Mouse (Mus musculus): ENCODE measurements around the gene Pank2. TPM values are rescaled to one million over a fixed set of nuclear protein-coding genes. Genes with fewer than 3 reads are reported as not detected.

Pank2 gene
- polyA plus RNA-seq (2014; fragmentation: Nextera tagmentation; extraction: Ambion mirVana), result 26.4 and 34.9 TPM in 2 replicates

GRCm38 (mm10) chr2:131262213-131262672 lies at the start of gene Pank2:
Pank2 (plus strand) TSS chr2:131262495.
- Histone ChIP-seq H3K4me3 (replicated peaks; ENCODE audit: low read depth, low read length) (peak within 1 kb of the TSS; percentile 88), H3K27ac (replicated peaks; ENCODE audit: low read depth, low read length) (peak within 1 kb of the TSS; percentile 98), H3K4me1 (ENCODE audit: control insufficient read depth, insufficient read depth, low read length) (peaks cover 23% of the 10 kb centered on the region), H3K36me3 (ENCODE audit: control insufficient read depth, insufficient read depth, low read length) (no peaks in the 10 kb centered on the region), H3K27me3 (ENCODE audit: control insufficient read depth, insufficient read depth, low read length) (no peaks in the 10 kb centered on the region), H3K9ac (replicated peaks; ENCODE audit: low read length) (peak within 1 kb of the TSS; percentile 94), H3K4me2 (ENCODE audit: low read length) (peak within 1 kb of the TSS; percentile 83), H3K9me3 (ENCODE audit: control insufficient read depth, low read length) (no peaks in the 10 kb centered on the region)
- peak; percentile 100 for ATAC-seq (ENCODE audit: low FRiP score, low TSS enrichment)
- peak; percentile 99 for DNase-seq
- WGBS, result under 1% methylated on average over 44 of the region's 49 CpGs

GRCm38 (mm10) chr2:131213773-131214172 lies 48.5 kb upstream of the Pank2 start:
- H3K9ac ChIP-seq (replicated peaks; ENCODE audit: low read length), result 0 out of 2 replicates have a peak overlapping the region, but pooled peaks have one; percentile 12
- no peak for ATAC-seq (ENCODE audit: low FRiP score, low TSS enrichment)
- H3K9me3 ChIP-seq (ENCODE audit: control insufficient read depth, low read length), result no peaks in the 10 kb centered on the region
- H3K27ac ChIP-seq (replicated peaks; ENCODE audit: low read depth, low read length), result no peak overlapping the region
- 0 out of 2 replicates have a peak, but pooled peaks cover 17% of the 10 kb centered on the region for H3K36me3 ChIP-seq (ENCODE audit: control insufficient read depth, insufficient read depth, low read length)
- WGBS, result 86% methylated on average over 7 of the region's 7 CpGs
- peaks cover 7% of the 10 kb centered on the region for H3K4me1 ChIP-seq (ENCODE audit: control insufficient read depth, insufficient read depth, low read length)
- no peak overlapping the region for H3K4me2 ChIP-seq (ENCODE audit: low read length)
- no peak overlapping the region for H3K4me3 ChIP-seq (replicated peaks; ENCODE audit: low read depth, low read length)
- no peaks in the 10 kb centered on the region for H3K27me3 ChIP-seq (ENCODE audit: control insufficient read depth, insufficient read depth, low read length)
- DNase-seq, result no peak

GRCm38 (mm10) chr2:131215941-131216858 lies 46.1 kb upstream of the Pank2 start:
- H3K9me3 ChIP-seq (ENCODE audit: control insufficient read depth, low read length), result no peaks in the 10 kb centered on the region
- H3K4me2 ChIP-seq (ENCODE audit: low read length), result no peak overlapping the region
- H3K27me3 ChIP-seq (ENCODE audit: control insufficient read depth, insufficient read depth, low read length), result no peaks in the 10 kb centered on the region
- H3K36me3 ChIP-seq (ENCODE audit: control insufficient read depth, insufficient read depth, low read length), result 0 out of 2 replicates have a peak, but pooled peaks cover 17% of the 10 kb centered on the region
- H3K4me3 ChIP-seq (replicated peaks; ENCODE audit: low read depth, low read length), result no peak overlapping the region
- no peak overlapping the region for H3K27ac ChIP-seq (replicated peaks; ENCODE audit: low read depth, low read length)
- 88% methylated on average over 7 of the region's 7 CpGs for WGBS
- H3K4me1 ChIP-seq (ENCODE audit: control insufficient read depth, insufficient read depth, low read length), result peaks cover 2% of the 10 kb centered on the region
- ATAC-seq (ENCODE audit: low FRiP score, low TSS enrichment) (no peak), DNase-seq (no peak)
- H3K9ac ChIP-seq (replicated peaks; ENCODE audit: low read length), result no peak overlapping the region

GRCm38 (mm10) chr2:131220030-131220429 lies 42.3 kb upstream of the Pank2 start:
- WGBS, result 85% methylated on average over 4 of the region's 4 CpGs
- ATAC-seq (ENCODE audit: low FRiP score, low TSS enrichment), result no peak
- Histone ChIP-seq H3K27ac (replicated peaks; ENCODE audit: low read depth, low read length) (no peak overlapping the region), H3K9ac (replicated peaks; ENCODE audit: low read length) (no peak overlapping the region), H3K4me1 (ENCODE audit: control insufficient read depth, insufficient read depth, low read length) (no peaks in the 10 kb centered on the region), H3K4me2 (ENCODE audit: low read length) (no peak overlapping the region), H3K36me3 (ENCODE audit: control insufficient read depth, insufficient read depth, low read length) (no peaks in the 10 kb centered on the region), H3K27me3 (ENCODE audit: control insufficient read depth, insufficient read depth, low read length) (no peaks in the 10 kb centered on the region), H3K9me3 (ENCODE audit: control insufficient read depth, low read length) (no peaks in the 10 kb centered on the region), H3K4me3 (replicated peaks; ENCODE audit: low read depth, low read length) (no peak overlapping the region)
- no peak for DNase-seq

- Histone ChIP-seq H3K4me3 (replicated peaks; ENCODE audit: low read depth, low read length) (no peak overlapping the region), H3K36me3 (ENCODE audit: control insufficient read depth, insufficient read depth, low read length) (no peaks in the 10 kb centered on the region), H3K27ac (replicated peaks; ENCODE audit: low read depth, low read length) (no peak overlapping the region), H3K4me1 (ENCODE audit: control insufficient read depth, insufficient read depth, low read length) (no peaks in the 10 kb centered on the region), H3K9me3 (ENCODE audit: control insufficient read depth, low read length) (no peaks in the 10 kb centered on the region), H3K9ac (replicated peaks; ENCODE audit: low read length) (no peak overlapping the region), H3K4me2 (ENCODE audit: low read length) (no peak overlapping the region), H3K27me3 (ENCODE audit: control insufficient read depth, insufficient read depth, low read length) (no peaks in the 10 kb centered on the region)
- DNase-seq (no peak), ATAC-seq (ENCODE audit: low FRiP score, low TSS enrichment) (no peak)
- 81% methylated on average over 3 of the region's 3 CpGs for whole genome bisulfite sequencing
These were observed 40.3 kb upstream of the Pank2 start for GRCm38 (mm10) chr2:131221853-131222515.

GRCm38 (mm10) chr2:131222562-131222961 lies 39.7 kb upstream of the Pank2 start:
- 60% methylated on average over 5 of the region's 5 CpGs for WGBS
- Histone ChIP-seq H3K9ac (replicated peaks; ENCODE audit: low read length) (no peak overlapping the region), H3K9me3 (ENCODE audit: control insufficient read depth, low read length) (no peaks in the 10 kb centered on the region), H3K4me3 (replicated peaks; ENCODE audit: low read depth, low read length) (no peak overlapping the region), H3K4me2 (ENCODE audit: low read length) (no peak overlapping the region), H3K27ac (replicated peaks; ENCODE audit: low read depth, low read length) (no peak overlapping the region), H3K36me3 (ENCODE audit: control insufficient read depth, insufficient read depth, low read length) (no peaks in the 10 kb centered on the region), H3K27me3 (ENCODE audit: control insufficient read depth, insufficient read depth, low read length) (no peaks in the 10 kb centered on the region), H3K4me1 (ENCODE audit: control insufficient read depth, insufficient read depth, low read length) (no peaks in the 10 kb centered on the region)
- DNase-seq (no peak), ATAC-seq (ENCODE audit: low FRiP score, low TSS enrichment) (no peak)

- 68% methylated on average over 1 of the region's 1 CpGs for WGBS
- DNase-seq (no peak), ATAC-seq (ENCODE audit: low FRiP score, low TSS enrichment) (no peak)
- no peaks in the 10 kb centered on the region for H3K36me3 ChIP-seq (ENCODE audit: control insufficient read depth, insufficient read depth, low read length)
- no peaks in the 10 kb centered on the region for H3K4me1 ChIP-seq (ENCODE audit: control insufficient read depth, insufficient read depth, low read length)
- no peak overlapping the region for H3K4me3 ChIP-seq (replicated peaks; ENCODE audit: low read depth, low read length)
- H3K27ac ChIP-seq (replicated peaks; ENCODE audit: low read depth, low read length), result no peak overlapping the region
- H3K9me3 ChIP-seq (ENCODE audit: control insufficient read depth, low read length), result no peaks in the 10 kb centered on the region
- H3K9ac ChIP-seq (replicated peaks; ENCODE audit: low read length), result no peak overlapping the region
- H3K27me3 ChIP-seq (ENCODE audit: control insufficient read depth, insufficient read depth, low read length), result no peaks in the 10 kb centered on the region
- no peak overlapping the region for H3K4me2 ChIP-seq (ENCODE audit: low read length)
These were observed 38.7 kb upstream of the Pank2 start for GRCm38 (mm10) chr2:131223569-131223968.

- Histone ChIP-seq H3K4me1 (ENCODE audit: control insufficient read depth, insufficient read depth, low read length) (no peaks in the 10 kb centered on the region), H3K9me3 (ENCODE audit: control insufficient read depth, low read length) (no peaks in the 10 kb centered on the region), H3K36me3 (ENCODE audit: control insufficient read depth, insufficient read depth, low read length) (no peaks in the 10 kb centered on the region), H3K9ac (replicated peaks; ENCODE audit: low read length) (no peak overlapping the region), H3K4me2 (ENCODE audit: low read length) (no peak overlapping the region), H3K27me3 (ENCODE audit: control insufficient read depth, insufficient read depth, low read length) (no peaks in the 10 kb centered on the region), H3K4me3 (replicated peaks; ENCODE audit: low read depth, low read length) (no peak overlapping the region), H3K27ac (replicated peaks; ENCODE audit: low read depth, low read length) (no peak overlapping the region)
- 84% methylated on average over 6 of the region's 6 CpGs for WGBS
- ATAC-seq (ENCODE audit: low FRiP score, low TSS enrichment), result no peak
- DNase-seq, result no peak
These were observed 37.1 kb upstream of the Pank2 start for GRCm38 (mm10) chr2:131225178-131225577.

All from midbrain, embryonic 14.5 days (tissue).